Mouse (Mus musculus) myocyte (in vitro differentiated cells): Measurements from ENCODE around the gene Cdc42ep1. TPM values are rescaled to one million over a fixed set of nuclear protein-coding genes. Genes with fewer than 3 reads are reported as not detected.
A peak's percentile ranks its signal among the peaks of the same experiment; 100 is the strongest.
"Not testable (repeated sequence)": the region's sequence is repeated elsewhere in the genome, so short reads cannot be mapped to it uniquely, and the experiment has no call there.

Experiments
- H3K27me3 ChIP-seq: one replicate; pipeline ENCODE4 v1.6.1; 2011; ENCODE audit not compliant: control insufficient read depth, insufficient read depth, insufficient read length
- H3K36me3 ChIP-seq: one replicate; pipeline ENCODE4 v1.6.1; 2011; ENCODE audit not compliant: control insufficient read depth, insufficient read depth
- H3K4me2 ChIP-seq: one replicate; pipeline ENCODE4 v1.6.1; 2011; ENCODE audit warnings: low read depth, control low read depth
- H3K4me3 ChIP-seq: one replicate; pipeline ENCODE4 v1.5.1; 2011; ENCODE audit warnings: mild to moderate bottlenecking, control low read depth, moderate library complexity
- H3K79me2 ChIP-seq: one replicate; pipeline ENCODE4 v1.6.1; 2011; ENCODE audit not compliant: control insufficient read depth, insufficient read depth
- H3ac ChIP-seq: one replicate; pipeline ENCODE4 v1.6.1; 2011; ENCODE audit not compliant: control insufficient read depth, insufficient read length
- CEBPB ChIP-seq: IDR thresholded peaks from 2 replicates; pipeline ENCODE4 v1.6.1; 2011; ENCODE audit warnings: mild to moderate bottlenecking, moderate library complexity; ENCODE audit not compliant: poor library complexity, insufficient read depth, severe bottlenecking
- E2F4 ChIP-seq: IDR thresholded peaks from one replicate; pipeline ENCODE4 v1.6.1; 2011; ENCODE audit warnings: mild to moderate bottlenecking, control low read depth, moderate library complexity; ENCODE audit not compliant: insufficient read depth
- MAX ChIP-seq: IDR thresholded peaks from one replicate; pipeline ENCODE4 v1.6.1; 2011; ENCODE audit warnings: low read depth, mild to moderate bottlenecking, control low read depth
- MYOD1 ChIP-seq, 3 experiments: IDR thresholded peaks; one replicate each; pipeline ENCODE4 v1.6.1; 2011; ENCODE audit warnings: control low read depth in 2 of 3, low read depth in 2 of 3, mild to moderate bottlenecking in 2 of 3, moderate library complexity in 1 of 3; ENCODE audit not compliant: insufficient read length in 2 of 3, control insufficient read depth in 1 of 3
- MYOG ChIP-seq, 3 experiments: IDR thresholded peaks; one replicate each; pipeline ENCODE4 v1.6.1; 2011; ENCODE audit warnings: control low read depth in 2 of 3, low read depth in 2 of 3, mild to moderate bottlenecking in 2 of 3; ENCODE audit not compliant: insufficient read length in 2 of 3, control insufficient read depth in 1 of 3, insufficient read depth in 1 of 3
- POLR2A ChIP-seq: IDR thresholded peaks from one replicate; pipeline ENCODE4 v1.6.1; 2011; ENCODE audit warnings: low read depth, mild to moderate bottlenecking, control low read depth, moderate library complexity; ENCODE audit not compliant: insufficient read length
- POLR2AphosphoS2 ChIP-seq: IDR thresholded peaks from one replicate; pipeline ENCODE4 v1.6.1; 2011; ENCODE audit warnings: low read depth, control low read depth; ENCODE audit not compliant: insufficient read length
- REST ChIP-seq: IDR thresholded peaks from one replicate; pipeline ENCODE4 v1.6.1; 2011; ENCODE audit warnings: mild to moderate bottlenecking, control low read depth, moderate library complexity; ENCODE audit not compliant: insufficient read depth, insufficient read length
- SRF ChIP-seq: IDR thresholded peaks from one replicate; pipeline ENCODE4 v1.6.1; 2011; ENCODE audit warnings: low read depth; ENCODE audit not compliant: control insufficient read depth, insufficient read length
- TCF12 ChIP-seq: IDR thresholded peaks from one replicate; pipeline ENCODE4 v1.6.1; 2011; ENCODE audit warnings: mild to moderate bottlenecking, control low read depth; ENCODE audit not compliant: poor library complexity, insufficient read depth, severe bottlenecking
- TCF3 ChIP-seq: IDR thresholded peaks from one replicate; pipeline ENCODE4 v1.6.1; 2011; ENCODE audit warnings: low read depth, control low read depth; ENCODE audit not compliant: insufficient read length
- USF1 ChIP-seq: IDR thresholded peaks from one replicate; pipeline ENCODE4 v1.6.1; 2011; ENCODE audit warnings: low read depth, mild to moderate bottlenecking, control low read depth, moderate library complexity
- polyA plus RNA-seq: library from polyadenylated mRNA; unstranded; fragments of >200 nt; fragmentation: generic; extraction: Trizol; gene quantifications from one replicate; pipeline ENCODE4 v1.2.1, GENCODE M21; 2012; ENCODE audit warnings: missing spikeins

Gene Cdc42ep1
- polyA plus RNA-seq, 1 experiment: 76.0 TPM

DNA sequence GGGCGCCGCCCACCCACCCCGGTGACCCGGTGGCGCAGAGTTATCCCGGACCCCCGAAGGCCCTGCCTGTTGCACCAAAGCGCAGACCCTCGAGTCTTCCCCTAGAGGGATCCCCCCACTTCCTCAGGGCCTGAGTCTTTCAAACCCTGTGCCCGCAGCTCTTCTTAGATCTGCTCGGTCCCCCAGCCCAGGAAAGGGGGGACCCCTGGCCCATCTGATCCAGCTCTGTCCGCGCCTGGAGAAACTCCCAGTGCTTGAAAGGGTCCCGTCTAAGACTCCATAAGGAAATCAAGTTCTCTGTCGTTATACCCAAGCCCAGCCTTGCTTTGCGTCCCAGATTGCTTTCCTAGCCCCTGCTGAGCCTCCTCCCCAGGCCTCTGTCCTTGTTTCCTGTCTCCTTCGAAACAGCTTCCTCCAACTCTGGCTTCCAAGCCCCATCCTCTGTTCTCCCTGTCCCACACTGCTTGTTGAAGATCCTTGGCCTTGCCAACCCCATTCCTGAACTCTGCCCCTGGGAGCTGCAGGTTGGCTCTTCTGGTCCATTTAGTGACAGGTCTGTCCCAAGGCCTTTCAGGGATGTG is 35.5 kb downstream of the Cdc42ep1 start:
- Histone ChIP-seq H3K4me2 (peak overlapping the region; percentile 99), H3ac (peak overlapping the region; percentile 43), H3K27me3 (no peaks in the 10 kb centered on the region), H3K79me2 (peaks cover 9% of the 10 kb centered on the region), H3K36me3 (peaks cover 1% of the 10 kb centered on the region), H3K4me3 (peak overlapping the region; percentile 68)
- TF ChIP-seq E2F4 (no peak), SRF (no peak), POLR2AphosphoS2 (no peak), REST (no peak)

DNA sequence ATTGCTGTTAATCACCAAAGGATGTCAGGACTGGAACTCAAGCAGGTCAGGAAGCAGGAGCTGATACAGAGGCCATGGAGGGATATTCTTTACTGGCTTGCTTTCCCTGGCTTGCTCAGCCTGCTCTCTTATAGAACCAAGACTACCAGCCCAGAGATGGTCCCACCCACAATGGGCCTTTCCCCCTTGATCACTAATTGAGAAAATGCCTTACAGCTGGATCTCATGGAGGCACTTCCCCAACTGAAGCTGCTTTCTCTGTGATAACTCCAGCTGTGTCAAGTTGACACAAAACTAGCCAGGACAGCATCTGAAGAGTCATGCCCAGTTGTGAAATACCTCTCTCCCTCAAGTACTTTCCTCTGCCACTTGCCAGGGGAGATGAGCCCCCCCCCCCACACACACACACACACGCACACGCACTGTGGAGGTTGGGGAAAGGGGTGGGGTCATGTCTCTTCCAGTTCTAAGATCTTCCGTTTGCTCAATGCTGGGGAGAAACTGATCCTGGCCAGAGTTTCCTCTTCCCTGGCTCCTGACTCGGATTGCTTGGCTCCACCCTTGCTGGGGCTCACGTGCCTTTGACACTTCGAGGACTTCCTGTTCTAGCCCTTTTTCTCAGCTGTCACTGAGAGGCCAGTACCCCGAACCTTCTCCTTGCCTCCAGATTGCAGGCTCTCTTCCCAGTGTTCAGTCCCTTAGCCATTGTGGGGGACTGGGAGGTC is 36.5 kb downstream of the Cdc42ep1 start:
- Histone ChIP-seq H3K4me2 (peak overlapping the region; percentile 99), H3K36me3 (peaks cover 12% of the 10 kb centered on the region), H3K4me3 (peak overlapping the region; percentile 68)
- not testable (repeated sequence) for H3K27me3 ChIP-seq, H3ac ChIP-seq, H3K79me2 ChIP-seq

DNA sequence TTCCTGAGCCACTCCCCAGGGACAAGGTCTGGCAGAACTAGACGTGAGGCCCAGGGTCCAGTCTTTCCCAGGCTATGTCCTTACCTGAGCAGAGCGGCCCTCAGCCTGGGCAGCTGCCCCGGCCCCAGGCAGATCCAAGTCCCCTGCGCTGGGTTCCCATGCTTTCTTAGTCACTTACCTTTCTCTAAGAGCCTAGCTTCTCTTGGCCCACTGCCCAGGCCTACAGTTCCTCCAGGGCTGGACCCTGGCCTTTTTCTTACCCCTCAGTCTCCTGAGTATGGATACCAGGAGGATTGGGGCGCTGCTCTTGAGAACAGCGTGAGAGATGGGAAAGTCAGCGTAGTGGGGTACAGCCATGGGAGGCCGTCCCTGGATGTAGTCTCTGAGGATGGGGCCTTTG is 38.0 kb downstream of the Cdc42ep1 start:
- Histone ChIP-seq H3ac (no peak overlapping the region), H3K27me3 (no peaks in the 10 kb centered on the region), H3K79me2 (peaks cover 9% of the 10 kb centered on the region), H3K4me3 (no peak overlapping the region), H3K36me3 (peaks cover 24% of the 10 kb centered on the region), H3K4me2 (no peak overlapping the region)
- TF ChIP-seq SRF (no peak), CEBPB (no peak), MAX (no peak), TCF12 (no peak), MYOG (IDR thresholded peaks at IDR 0.05; ENCODE audit: control insufficient read depth in 1 of 3, insufficient read depth in 1 of 3, insufficient read length in 2 of 3, low read depth in 2 of 3) (no peak), MYOD1 (IDR thresholded peaks at IDR 0.05; ENCODE audit: control insufficient read depth in 1 of 3, insufficient read length in 2 of 3, low read depth in 2 of 3) (no peak), POLR2AphosphoS2 (no peak), POLR2A (no peak), E2F4 (no peak), TCF3 (no peak), REST (no peak), USF1 (no peak)

DNA sequence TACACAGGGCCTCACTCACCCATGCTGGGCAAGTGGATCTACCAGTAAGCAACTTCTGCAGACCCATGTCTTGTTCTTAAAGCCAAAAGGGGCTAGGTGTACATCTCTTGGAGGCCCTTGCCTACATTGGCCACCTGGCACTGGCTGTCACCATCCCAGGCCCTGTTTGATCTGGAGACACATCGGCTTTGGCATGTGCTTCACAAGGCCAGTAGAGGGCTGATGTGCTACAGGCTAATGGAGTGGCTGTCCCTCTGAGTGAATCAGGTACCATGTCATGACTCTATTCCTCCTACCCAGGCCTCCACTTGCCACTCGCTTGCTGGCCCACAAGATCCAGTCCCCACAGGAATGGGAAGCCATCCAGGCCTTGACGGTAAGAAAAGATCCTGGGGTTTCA is 39.4 kb downstream of the Cdc42ep1 start:
- H3K79me2 ChIP-seq: peaks cover 9% of the 10 kb centered on the region
- no peak overlapping the region for H3K4me3 ChIP-seq
- H3K4me2 ChIP-seq: no peak overlapping the region
- no peak overlapping the region for H3ac ChIP-seq
- H3K36me3 ChIP-seq: peaks cover 29% of the 10 kb centered on the region
- TF ChIP-seq CEBPB (no peak), SRF (no peak), MYOD1 (IDR thresholded peaks at IDR 0.05; ENCODE audit: control insufficient read depth in 1 of 3, insufficient read length in 2 of 3, low read depth in 2 of 3) (no peak), POLR2AphosphoS2 (no peak), TCF3 (no peak), E2F4 (no peak), POLR2A (no peak), USF1 (no peak), TCF12 (no peak), REST (no peak)
- H3K27me3 ChIP-seq: no peaks in the 10 kb centered on the region

DNA sequence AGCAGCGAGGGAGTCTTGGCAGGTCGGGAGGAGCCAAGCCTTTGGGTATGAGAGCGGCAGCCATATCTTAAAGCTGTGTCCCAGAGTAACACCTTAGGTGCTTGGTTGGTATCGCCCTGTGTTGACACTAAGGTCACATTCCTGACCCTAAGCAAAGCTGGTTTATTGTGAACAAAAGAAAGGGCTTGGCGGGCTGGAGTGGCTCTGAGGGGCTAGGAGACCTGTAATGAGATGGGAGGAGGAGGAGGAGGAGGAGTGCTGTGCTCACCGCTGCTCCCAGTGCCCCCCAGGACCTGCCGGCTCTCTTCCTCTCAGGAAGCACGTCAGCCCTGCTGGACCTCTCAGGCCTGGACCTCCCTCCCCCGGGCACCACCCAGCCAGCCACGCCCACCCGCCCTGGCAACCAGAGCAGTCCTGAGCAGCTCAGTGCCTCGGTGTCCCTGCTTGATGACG is 47.0 kb downstream of the Cdc42ep1 start:
- Histone ChIP-seq H3ac (no peak overlapping the region), H3K4me3 (no peak overlapping the region), H3K27me3 (no peaks in the 10 kb centered on the region), H3K79me2 (no peaks in the 10 kb centered on the region), H3K36me3 (peaks cover 37% of the 10 kb centered on the region), H3K4me2 (no peak overlapping the region)
- no peak for TF ChIP-seq E2F4

DNA sequence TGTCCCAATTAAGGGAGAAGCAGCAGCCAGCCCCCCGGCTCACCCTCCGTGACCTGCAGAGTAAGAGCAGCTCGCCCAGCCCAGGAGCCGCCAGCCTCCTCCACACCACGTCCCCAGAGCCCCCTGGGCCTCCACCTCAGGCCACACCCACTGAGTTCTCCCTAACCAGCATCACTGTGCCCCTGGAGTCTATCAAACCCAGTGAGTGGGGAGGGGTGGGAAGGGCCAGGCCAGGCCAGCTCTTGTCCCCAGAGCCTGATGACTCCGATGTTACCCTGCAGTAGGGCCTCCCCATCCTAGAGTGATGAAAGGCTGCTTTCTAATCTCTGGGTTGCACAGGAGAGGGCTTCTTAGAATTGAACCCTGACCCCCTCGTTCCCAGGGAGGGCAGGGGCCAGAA is 50.0 kb downstream of the Cdc42ep1 start:
- H3K27me3 ChIP-seq: no peaks in the 10 kb centered on the region
- H3K36me3 ChIP-seq: peaks cover 21% of the 10 kb centered on the region
- no peak for TF ChIP-seq TCF3
- no peak for TF ChIP-seq REST
- no peak for TF ChIP-seq CEBPB
- no peak for TF ChIP-seq USF1
- TF ChIP-seq MAX: no peak
- TF ChIP-seq E2F4: no peak
- TF ChIP-seq POLR2A: no peak
- no peak for TF ChIP-seq SRF
- TF ChIP-seq MYOG (IDR thresholded peaks at IDR 0.05; ENCODE audit: control insufficient read depth in 1 of 3, insufficient read depth in 1 of 3, insufficient read length in 2 of 3, low read depth in 2 of 3): no peak
- TF ChIP-seq MYOD1 (IDR thresholded peaks at IDR 0.05; ENCODE audit: control insufficient read depth in 1 of 3, insufficient read length in 2 of 3, low read depth in 2 of 3): no peak
- TF ChIP-seq TCF12: no peak
- TF ChIP-seq POLR2AphosphoS2: no peak
- no peaks in the 10 kb centered on the region for H3K79me2 ChIP-seq
- H3ac ChIP-seq: no peak overlapping the region
- H3K4me3 ChIP-seq: no peak overlapping the region
- H3K4me2 ChIP-seq: no peak overlapping the region
